In the genomic region with DNA sequence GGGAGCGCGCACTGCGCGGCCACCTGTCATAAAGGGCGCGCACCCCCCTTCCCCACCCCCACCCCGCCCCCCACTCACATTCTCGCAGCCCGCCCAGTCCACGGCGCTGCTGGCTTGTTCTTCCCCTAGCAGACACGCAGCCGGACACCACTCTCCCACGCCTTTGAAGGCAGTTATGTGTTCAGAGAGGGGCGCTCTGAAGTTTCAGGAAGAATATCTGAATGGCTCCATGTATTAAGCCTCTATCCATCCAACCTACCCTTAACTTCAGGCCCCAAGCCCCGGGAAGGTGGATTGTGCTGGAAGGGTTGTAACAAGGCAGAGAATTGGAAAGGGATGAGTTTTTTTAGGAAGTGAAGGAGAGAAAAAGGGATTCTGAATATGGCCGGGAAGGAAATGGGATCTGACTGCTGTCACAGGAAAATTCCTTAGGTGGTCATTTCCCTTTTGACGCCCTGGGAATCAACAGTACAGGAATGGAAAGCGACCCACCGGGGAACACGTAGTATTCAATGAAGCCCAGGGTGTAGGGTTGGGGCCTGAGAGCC, we compare ENCODE assay signal across 7 mouse cellular contexts. TPM values are rescaled to one million over a fixed set of nuclear protein-coding genes. Genes with fewer than 3 reads are reported as not detected.
DNase-seq lines count a peak whose midpoint lies in the region; ATAC-seq and TF ChIP-seq lines count a peak whose summit lies in the region.

No protein-coding gene starts in this region.

- H3K27me3 ChIP-seq in forebrain, embryonic 12.5 days = peaks cover 34% of the 10 kb centered on the region
- H3K27me3 ChIP-seq in limb, embryonic 12.5 days = peaks cover 49% of the 10 kb centered on the region

- DNase-seq in layer of hippocampus, adult 2 months (ENCODE audit: low spot score in 2 of 2) = no peak
- no peak for DNase-seq in layer of hippocampus, adult 11-12 months (ENCODE audit: low spot score)
- DNase-seq in retina, embryonic 14.5 days (ENCODE audit: low spot score) = peak; percentile 30
- no peak for DNase-seq in thymus, postnatal 10 days (ENCODE audit: low spot score in 2 of 2)
- no peak for DNase-seq in left cerebral cortex, adult 11 months (ENCODE audit: low spot score)

- H3K9ac ChIP-seq in forebrain, embryonic 12.5 days = peak overlapping the region; percentile 71
- H3K9ac ChIP-seq in limb, embryonic 12.5 days (replicated peaks) = 0 out of 2 replicates have a peak overlapping the region, but pooled peaks have one; percentile 70

- WGBS in forebrain, embryonic 12.5 days = 25% methylated on average over 19 of the region's 21 CpGs
- 15% methylated on average over 20 of the region's 21 CpGs for WGBS in limb, embryonic 12.5 days

- no peak for TF ChIP-seq CTCF in layer of hippocampus, adult 2 months (conservative IDR thresholded peaks at IDR 0.05)

- H3K27ac ChIP-seq in layer of hippocampus, adult 2 months = peak overlapping the region; percentile 91
- H3K27ac ChIP-seq in forebrain, embryonic 12.5 days = peak overlapping the region; percentile 89
- H3K27ac ChIP-seq in limb, embryonic 12.5 days = no peak overlapping the region

- peak overlapping the region; percentile 61 for H3K4me3 ChIP-seq in layer of hippocampus, adult 2 months
- peak overlapping the region; percentile 54 for H3K4me3 ChIP-seq in forebrain, embryonic 12.5 days (replicated peaks)
- H3K4me3 ChIP-seq in limb, embryonic 12.5 days (replicated peaks) = peak overlapping the region; percentile 54

- 0 out of 2 replicates have a peak, but pooled peaks cover 3% of the 10 kb centered on the region for H3K9me3 ChIP-seq in forebrain, embryonic 12.5 days
- peaks cover 7% of the 10 kb centered on the region; the same call in 1 of the 2 replicates for H3K9me3 ChIP-seq in limb, embryonic 12.5 days

- no peaks in the 10 kb centered on the region for H3K36me3 ChIP-seq in forebrain, embryonic 12.5 days (replicated peaks)
- no peaks in the 10 kb centered on the region for H3K36me3 ChIP-seq in limb, embryonic 12.5 days

- H3K4me2 ChIP-seq in forebrain, embryonic 12.5 days = peak overlapping the region; percentile 65
- peak overlapping the region; percentile 73 for H3K4me2 ChIP-seq in limb, embryonic 12.5 days

- peak; percentile 55 for ATAC-seq in forebrain, embryonic 12.5 days (ENCODE audit: low FRiP score)
- no peak for ATAC-seq in limb, embryonic 12.5 days (ENCODE audit: insufficient number of reproducible peaks, insufficient read depth, low FRiP score, low TSS enrichment, low read depth)

- no peaks in the 10 kb centered on the region for H3K4me1 ChIP-seq in forebrain, embryonic 12.5 days
- H3K4me1 ChIP-seq in limb, embryonic 12.5 days (replicated peaks) = no peaks in the 10 kb centered on the region

RNA-seq across cellular contexts. Expression of a gene that starts 0.7 kb away (rescaled TPM):
- total RNA-seq in layer of hippocampus, adult 2 months (2021) = 10 to 100 TPM; 35.8 to 39.3 TPM
- 4.0 and 4.1 TPM in 2 replicates for polyA plus RNA-seq in forebrain, embryonic 12.5 days (2016; fragmentation: Nextera tagmentation; extraction: Ambion mirVana)
- 2.9 and 3.0 TPM in 2 replicates for polyA plus RNA-seq in limb, embryonic 12.5 days (2016; fragmentation: Nextera tagmentation; extraction: Ambion mirVana)
